Mouse (Mus musculus) gonadal fat pad, adult 2 months (tissue): ENCODE measurements at regions not wholly inside any gene's neighbourhood (a gene's known extent, or its start where the extent isn't known, plus 50 kb on each side); places are given as distances from the start of the nearest gene placed in this dataset.

Experiments used
- DNase-seq: peaks from one replicate; pipeline ENCODE4 v3.0.0-alpha.2; 2012; ENCODE audit warnings: low read depth

DNA sequence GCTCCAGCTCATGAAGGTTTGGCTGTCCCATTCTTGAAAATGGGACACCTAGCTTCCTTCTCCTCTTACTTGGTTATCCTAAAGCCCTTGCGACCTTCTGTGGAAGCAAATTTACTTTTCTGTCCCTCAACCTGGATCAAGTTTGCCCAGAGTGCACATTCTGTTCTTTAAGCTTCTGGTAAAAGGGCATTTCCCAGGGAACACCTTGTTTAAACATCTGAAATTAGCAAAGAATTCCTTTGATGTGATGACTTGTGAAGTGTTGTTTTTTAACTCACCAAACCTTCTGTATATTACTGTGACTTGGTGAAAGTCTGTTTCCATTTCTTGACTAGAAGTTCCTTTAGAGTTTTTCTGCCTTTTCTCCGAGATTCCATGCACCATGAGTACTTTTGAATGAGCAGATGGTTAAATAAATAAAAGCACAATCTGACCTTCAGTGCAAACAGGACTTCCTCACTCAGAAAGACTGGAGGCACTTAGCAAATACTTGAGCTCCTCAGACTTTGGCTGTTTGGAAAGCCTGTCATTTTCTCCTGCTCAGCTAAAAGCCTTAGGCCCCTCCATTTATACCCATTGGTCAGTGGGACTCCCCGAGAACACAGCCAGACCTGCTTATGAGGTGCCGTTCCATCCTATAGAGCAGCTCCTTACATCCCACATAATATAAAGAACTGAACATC lies 69.3 kb upstream of the Rprm start:
- DNase-seq: no peak

GRCm38 (mm10) chr2:54158689-54159630 lies 73.6 kb upstream of the Rprm start:
- no peak for DNase-seq

DNA sequence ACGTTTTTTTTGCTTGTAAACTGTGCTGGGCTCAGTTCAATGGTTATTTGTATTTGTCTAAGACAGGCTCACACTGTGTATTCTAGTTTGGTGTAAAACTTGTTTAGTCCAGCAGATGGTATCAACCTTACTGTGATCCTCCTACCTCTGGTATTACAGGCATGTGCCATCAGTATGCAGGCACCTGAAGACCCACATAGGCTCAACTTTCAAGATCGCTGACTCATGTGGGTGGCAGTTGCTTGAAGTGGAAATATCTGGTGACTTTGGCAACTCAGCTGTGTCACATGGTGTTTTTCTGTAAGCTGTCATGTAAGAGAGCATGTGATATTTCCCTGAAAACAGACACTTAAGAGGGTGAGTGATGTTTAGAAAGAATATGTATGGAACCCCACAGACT lies 92.2 kb upstream of the Rprm start:
- DNase-seq: no peak

GRCm38 (mm10) chr2:54190828-54191227 lies 105.5 kb upstream of the Rprm start:
- DNase-seq: no peak

DNA sequence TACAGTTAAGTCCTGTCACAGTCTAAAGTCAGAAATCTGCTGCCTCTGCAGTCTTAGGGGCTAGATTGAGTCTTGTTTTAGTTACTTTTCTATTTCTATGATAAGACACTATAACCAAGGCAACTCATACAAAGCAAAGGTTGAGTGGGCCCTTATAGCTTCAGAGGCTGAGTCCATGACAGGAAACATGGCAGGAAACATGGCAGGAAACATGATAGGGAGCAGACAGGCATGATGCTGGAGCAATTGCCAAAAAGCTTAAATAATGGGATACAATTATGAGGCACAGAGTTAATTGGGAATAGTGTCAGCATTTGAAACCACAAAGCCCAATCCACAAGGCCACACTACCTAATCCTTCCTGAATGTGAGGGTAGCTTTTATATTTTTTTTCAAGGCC lies 113.0 kb upstream of the Rprm start:
- no peak for DNase-seq

- peak; percentile 75 for DNase-seq
Measured at GRCm38 (mm10) chr2:54215597-54215996, 130.2 kb upstream of the Rprm start.

DNA sequence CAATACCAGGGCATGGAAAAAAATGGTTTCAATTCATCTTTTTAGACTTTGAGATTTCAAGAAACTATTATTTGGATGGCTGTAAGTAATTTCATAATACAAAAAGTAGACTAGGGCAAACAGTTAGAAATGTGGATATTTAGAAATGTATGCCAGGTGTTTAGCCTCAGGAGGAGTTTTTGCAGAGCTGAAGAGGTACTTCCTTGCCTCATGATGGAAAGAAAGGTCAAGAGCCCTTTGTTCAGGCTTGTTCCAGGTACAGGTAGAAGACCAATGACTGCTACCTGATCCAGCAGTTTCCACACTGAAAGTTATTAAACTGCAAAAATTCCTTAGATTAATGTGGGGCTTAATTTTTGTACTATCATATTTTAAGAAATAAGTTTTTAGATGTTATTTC lies 143.3 kb upstream of the Rprm start:
- DNase-seq: no peak

- DNase-seq: no peak
Measured at GRCm38 (mm10) chr2:54229016-54229415, 143.7 kb upstream of the Rprm start.

DNA sequence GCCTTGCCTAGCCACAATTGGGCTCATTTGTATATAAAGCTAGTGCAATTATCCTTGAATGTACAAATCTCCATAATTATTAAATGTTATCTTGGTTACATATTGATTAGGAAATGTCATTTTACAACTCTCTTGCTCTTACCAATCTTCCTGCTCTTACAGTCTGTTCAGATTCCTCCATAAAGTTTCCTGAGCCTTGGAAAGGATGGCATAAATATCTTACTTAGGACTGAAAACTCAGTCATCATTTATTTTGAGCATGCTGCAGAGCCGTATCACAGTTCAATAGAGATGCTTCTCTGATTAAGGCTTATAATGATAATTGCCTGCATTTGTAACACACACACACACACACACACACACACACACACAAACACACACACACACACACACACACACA lies 151.4 kb upstream of the Rprm start:
- no peak for DNase-seq

DNA sequence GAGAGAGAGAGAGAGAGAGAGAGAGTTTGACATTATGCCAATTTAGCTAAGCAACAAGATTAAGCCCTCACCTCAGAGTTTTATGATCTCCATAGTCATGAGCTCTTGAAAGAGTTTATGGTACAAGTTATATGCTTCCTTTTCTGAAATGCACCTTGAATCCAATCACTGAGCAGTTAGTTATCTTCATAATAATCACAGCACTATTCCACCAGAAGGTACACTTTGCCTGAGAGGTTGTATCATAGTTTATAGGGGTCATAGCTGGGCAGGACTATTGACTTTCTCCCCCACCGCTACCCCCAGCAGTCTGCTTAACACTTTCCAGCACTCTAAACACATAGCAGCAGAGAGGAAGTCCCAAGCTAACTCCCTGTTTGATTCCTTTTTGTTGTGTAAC lies 151.8 kb upstream of the Rprm start:
- DNase-seq: no peak

DNA sequence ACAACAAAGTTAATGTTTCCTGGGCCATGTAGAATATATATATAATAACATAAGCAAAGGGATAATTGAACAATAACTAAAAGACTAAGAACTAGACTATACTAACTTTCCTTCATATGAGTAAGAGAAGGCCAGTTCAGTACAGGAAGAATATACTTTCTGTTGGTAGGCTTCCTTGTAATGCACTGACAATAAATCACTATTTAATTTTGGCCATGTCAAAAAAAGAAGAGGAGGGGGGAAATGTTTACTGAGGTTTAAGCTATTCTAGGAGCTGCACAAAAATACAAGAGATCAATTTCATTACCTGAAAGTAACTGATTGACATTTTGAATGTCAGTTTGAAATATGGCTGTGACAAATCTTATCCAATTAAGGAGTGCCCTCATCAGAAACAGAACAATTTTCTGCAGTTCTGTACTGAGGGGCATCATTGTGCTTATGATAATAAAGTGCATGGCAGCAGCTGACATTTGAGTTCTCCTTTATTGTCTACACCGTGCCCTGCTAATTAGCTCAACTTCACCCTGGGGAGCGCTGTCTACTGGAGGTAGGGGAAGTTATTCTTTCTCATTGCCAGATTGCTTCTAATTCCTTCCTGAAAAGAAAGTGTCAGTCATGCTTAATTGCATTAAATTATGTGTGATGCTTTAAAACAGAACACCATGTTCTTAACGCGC lies 171.2 kb upstream of the Galnt13 start:
- no peak for DNase-seq

DNA sequence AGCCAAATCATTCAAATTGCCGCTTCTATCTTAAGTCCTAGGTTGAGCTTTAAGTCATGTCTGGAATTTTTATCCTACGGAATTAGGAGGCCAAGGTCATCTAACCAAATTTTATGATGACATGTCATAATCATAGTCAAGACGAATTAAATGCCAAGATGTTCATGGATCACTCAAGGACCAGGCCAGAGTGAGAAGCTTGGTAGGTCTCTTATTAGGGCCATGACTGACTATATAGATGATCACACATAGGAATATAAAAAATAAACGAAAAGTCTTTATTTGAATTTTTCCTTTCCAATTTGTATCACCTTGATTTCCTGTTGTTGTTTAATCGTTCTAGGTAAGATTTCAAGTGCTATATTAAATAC lies 170.7 kb upstream of the Galnt13 start:
- no peak for DNase-seq

DNA sequence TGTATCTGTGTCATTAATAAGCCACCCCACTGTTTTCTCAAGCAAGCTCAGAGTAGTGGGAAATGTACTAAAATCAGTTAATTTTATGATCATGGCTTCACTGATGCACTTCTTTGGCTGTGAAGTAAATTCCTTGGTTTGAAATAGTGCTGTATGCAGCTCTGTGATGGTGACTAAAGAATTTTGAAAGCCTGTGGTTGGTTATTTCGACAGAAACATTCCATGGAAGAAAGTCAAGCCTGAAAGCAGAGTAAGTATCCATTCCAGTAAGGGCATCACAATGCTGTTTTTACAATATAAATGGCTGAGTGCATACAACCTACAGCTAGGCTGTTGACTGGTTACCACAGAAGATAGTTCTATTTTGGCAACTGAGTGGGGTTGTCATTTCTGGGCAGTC lies 154.2 kb upstream of the Galnt13 start:
- DNase-seq: no peak

DNA sequence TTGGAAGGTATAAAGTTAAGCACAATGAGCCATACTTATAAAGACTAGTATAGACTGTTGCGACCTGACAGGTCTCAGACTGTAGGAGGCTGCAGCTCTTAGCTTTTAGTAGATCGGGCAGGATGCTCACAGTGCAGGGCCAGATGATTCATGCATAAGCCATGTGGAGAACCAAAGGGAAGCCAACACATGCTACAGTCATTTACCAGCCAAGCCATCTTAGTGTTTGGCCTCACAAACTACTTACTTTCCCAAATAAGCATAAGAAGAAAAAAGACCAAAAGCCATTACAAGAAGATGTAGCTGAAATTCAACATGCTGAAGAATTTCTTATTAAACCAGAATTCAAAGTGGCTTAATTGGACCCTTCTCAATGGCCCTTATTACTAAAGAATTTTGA lies 152.2 kb upstream of the Galnt13 start:
- no peak for DNase-seq

GRCm38 (mm10) chr2:54305473-54305872 lies 130.6 kb upstream of the Galnt13 start:
- no peak for DNase-seq

- no peak for DNase-seq
Measured at GRCm38 (mm10) chr2:54318559-54318958, 117.6 kb upstream of the Galnt13 start.

DNA sequence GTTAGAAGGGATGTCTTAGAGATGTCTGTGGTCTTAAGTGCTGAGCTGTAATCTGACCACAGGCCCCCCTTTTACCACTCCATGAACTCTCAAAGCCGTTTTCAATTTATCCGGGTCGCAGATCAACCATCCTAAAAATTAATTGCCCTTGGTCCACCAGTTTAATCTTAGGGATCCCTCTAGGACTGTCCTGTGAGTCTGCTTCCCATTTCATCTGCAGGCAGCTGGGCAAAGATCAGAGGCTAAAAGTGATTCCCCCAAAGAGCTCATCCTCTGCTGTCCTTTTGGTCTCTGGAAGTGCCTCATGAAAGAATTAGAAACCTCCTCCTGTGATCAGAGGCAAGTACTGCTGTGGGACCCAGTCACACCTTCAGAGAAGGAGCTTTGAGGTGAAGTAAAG lies 69.2 kb upstream of the Galnt13 start:
- DNase-seq: no peak

DNA sequence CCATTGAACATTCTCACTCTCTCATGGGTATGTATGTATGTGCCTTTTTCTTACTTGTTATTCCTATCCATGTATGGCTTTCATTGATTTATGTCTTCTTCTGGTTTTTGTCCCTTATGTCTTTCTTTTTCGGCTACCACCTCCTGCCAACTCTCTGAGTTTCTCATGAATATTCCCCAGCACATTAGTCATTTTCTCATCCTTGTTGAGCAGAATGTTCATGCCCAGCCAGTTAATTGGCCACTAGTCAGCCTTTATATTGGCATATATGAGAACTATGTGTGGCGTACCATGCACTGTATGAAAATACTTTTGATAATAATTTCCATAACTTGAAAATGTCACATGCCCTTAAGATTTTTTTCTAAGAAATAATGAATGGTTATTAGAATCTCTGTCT lies 56.8 kb upstream of the Galnt13 start:
- DNase-seq: no peak
